Mouse (Mus musculus) inflammation-experienced regulatory T-cells, adult 16 weeks (primary cell): Measurements from ENCODE around the gene Hoxc11. TPM values are rescaled to one million over a fixed set of nuclear protein-coding genes. Genes with fewer than 3 reads are reported as not detected.

ENCODE experiments used
- polyA plus RNA-seq: library from polyadenylated mRNA; unstranded; fragments of 100-300 nt; shearing (Covaris generic); gene quantifications from one replicate; pipeline ENCODE4 v1.2.1, GENCODE M21; 2017

The Hoxc11 gene
- polyA plus RNA-seq: not detected

DNA sequence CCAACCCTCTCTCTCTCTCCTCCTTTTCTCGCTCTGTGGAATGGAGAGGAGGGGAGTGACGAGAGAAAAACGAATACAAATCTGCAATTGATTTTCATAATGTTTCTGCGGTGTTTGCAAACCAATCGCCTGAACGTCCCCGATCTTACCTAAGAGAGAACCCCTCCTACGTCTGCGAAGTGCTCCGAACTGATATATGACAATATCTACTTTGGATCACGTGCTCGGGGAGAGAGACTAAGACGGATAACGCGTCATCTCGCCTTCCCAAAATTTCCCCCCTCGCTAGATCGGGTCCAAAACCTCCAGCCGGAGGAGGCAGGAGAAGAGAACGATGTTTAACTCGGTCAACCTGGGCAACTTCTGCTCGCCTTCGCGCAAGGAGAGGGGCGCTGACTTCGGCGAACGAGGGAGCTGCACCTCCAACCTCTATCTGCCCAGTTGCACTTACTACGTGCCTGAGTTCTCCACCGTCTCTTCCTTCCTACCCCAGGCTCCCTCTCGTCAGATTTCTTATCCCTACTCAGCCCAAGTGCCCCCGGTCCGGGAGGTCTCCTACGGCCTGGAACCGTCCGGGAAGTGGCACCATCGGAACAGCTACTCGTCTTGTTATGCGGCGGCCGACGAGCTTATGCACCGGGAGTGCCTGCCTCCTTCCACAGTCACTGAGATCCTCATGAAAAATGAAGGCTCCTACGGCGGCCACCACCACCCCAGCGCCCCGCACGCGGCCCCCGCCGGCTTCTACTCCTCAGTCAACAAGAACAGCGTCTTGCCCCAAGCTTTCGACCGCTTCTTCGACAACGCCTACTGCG, at the start of gene Hoxc11:
TSS of gene Hoxc11 (plus strand) at position 236 of the 815 bp plus-strand sequence.

DNA sequence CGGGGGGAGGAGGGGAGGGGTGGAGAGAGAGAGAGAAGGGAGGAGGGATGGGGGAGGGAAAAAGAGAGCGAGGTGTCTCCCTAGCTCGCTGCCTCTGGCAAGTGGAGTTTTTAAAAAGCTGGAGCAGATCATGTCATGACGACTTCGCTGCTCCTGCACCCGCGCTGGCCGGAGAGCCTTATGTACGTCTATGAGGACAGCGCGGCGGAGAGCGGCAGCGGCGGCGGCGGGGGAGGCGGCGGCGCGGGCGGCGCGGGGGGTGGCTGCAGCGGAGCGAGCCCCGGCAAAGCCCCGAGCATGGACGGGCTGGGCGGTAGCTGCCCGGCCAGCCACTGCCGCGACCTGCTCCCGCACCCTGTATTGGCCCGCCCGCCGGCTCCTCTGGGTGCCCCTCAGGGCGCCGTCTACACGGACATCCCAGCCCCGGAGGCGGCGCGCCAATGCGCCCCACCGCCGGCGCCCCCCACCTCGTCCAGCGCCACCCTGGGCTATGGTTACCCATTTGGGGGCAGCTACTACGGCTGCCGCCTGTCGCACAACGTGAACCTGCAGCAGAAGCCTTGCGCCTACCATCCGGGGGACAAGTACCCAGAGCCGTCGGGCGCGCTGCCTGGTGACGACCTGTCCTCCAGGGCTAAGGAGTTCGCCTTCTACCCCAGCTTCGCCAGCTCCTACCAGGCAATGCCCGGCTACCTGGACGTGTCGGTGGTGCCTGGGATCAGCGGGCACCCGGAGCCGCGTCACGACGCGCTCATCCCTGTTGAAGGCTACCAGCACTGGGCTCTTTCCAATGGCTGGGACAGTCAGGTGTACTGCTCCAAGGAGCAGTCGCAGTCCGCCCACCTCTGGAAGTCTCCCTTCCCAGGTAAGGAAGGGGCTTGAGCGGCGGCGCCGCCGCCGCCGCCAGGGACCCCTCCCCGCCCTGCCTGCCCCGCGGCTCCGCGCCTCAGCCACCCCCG, 32.9 kb upstream of the Hoxc11 start, which contains the start of gene Hoxc13:
TSS of gene Hoxc13 (plus strand) at position 51 of the 959 bp plus-strand sequence.

DNA sequence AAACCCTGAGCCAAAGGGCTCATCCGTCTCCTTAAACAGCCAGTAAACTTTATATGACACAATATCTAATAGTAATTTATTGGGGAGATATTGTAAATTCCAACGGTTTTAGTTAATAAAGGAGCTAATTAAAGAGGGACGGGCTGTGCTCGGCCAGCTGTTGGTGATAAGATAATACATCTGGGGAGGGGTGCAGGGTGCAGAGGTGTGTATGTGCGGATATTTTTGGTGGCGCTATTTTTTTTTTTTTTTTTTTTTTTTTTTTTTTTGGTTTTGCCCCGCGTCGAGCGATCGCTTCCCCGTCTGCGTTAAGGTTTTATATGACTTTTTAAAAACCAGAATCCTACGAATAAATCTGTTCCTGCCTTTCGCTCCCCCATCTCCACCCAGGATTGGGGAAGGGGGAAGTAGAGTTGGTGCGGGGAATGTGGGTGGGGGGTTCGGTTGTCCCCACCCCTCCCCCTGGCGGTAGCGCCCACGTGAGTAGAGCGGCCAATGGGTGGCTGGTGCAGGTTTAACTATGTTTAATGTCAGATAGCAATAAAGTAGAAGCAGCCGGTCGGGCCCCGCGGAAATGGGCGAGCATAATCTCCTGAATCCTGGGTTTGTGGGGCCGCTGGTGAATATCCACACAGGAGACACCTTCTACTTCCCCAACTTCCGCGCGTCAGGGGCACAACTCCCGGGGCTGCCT, 17.8 kb upstream of the Hoxc11 start, which contains the start of gene Hoxc12:
TSS of gene Hoxc12 (plus strand) at position 479 of the 694 bp plus-strand sequence.

DNA sequence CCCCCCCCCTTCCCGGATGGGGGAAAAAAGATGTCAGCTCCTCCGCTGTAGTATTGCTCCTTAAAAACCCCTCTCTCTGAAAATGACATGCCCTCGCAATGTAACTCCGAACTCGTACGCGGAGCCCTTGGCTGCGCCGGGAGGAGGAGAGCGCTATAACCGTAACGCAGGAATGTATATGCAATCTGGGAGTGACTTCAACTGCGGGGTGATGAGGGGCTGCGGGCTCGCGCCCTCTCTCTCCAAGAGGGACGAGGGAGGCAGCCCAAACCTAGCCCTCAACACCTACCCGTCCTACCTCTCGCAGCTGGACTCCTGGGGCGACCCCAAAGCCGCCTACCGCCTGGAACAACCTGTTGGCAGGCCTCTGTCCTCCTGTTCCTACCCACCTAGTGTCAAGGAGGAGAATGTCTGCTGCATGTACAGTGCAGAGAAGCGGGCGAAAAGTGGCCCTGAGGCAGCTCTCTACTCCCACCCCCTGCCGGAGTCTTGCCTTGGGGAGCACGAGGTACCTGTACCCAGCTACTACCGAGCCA, 12.6 kb downstream of the Hoxc11 start, which contains the start of gene Hoxc10:
TSS of gene Hoxc10 (plus strand) at position 21 of the 536 bp plus-strand sequence.

DNA sequence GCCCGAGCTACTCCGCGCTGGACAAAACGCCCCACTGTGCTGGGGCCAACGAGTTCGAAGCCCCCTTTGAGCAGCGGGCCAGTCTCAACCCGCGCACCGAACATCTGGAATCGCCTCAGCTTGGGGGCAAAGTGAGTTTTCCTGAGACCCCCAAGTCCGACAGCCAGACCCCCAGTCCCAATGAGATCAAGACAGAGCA, 13.0 kb downstream of the Hoxc11 start, which contains the start of gene Hoxc5:
TSS of gene Hoxc5 (plus strand) at position 132 of the 199 bp plus-strand sequence.

DNA sequence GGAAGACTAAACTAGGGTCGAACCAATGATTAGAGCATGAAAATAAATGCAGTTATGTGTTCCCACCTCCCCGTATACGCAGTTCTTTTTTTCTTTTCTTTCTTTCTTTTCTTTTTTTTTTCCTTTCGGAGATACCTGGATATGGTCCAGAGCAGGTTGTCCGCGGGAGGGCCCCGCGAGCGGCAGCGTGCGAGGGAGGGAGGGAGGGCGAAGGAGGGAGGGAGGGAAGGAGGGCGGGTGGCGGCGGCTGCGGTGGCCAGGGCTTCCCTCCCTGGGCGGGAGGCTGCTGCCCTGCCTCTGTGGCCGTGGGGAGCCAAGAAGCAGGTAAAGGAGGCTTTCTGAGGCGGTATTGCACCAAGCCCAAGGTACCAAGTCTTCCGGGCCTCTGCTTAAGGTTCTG, 21.9 kb downstream of the Hoxc11 start, which contains the start of gene Hoxc9:
TSS of gene Hoxc9 (plus strand) at position 269 of the 400 bp plus-strand sequence.

DNA sequence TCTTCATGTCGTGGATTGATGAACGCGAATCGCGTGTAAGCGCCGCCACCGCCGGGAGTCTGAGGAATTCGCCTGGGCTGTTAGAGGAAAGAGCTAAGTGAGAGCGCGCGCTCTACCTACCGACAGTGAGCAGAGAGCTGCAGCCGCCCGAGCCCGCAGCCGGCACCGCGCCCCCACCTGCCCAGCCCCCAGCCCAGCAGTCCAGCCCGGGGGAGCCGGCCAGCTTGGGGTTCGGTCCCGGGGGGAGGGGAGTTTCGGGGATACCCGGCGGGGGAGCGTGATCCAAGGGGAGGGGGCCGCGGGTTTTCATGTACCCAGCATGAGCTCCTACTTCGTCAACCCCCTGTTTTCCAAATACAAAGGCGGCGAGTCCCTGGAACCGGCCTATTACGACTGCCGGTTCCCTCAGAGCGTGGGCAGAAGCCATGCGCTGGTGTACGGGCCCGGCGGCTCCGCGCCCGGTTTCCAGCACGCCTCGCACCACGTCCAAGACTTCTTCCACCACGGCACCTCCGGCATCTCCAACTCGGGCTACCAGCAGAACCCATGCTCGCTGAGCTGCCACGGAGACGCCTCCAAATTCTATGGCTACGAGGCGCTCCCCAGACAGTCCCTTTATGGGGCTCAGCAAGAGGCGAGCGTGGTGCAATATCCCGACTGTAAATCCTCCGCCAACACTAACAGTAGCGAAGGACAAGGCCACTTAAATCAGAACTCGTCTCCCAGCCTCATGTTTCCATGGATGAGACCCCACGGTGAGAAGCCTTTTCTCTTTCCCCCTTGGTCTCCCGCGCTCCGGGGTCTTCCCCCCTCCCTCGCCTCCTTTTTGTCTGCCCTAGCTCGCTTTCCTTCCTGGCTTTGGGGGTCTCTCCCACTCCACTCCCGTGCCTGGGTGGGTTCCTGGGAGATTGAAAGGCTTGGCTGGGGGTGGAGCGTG, 36.5 kb downstream of the Hoxc11 start, which contains the start of gene Hoxc8:
TSS of gene Hoxc8 (plus strand) at position 147 of the 937 bp plus-strand sequence.

DNA sequence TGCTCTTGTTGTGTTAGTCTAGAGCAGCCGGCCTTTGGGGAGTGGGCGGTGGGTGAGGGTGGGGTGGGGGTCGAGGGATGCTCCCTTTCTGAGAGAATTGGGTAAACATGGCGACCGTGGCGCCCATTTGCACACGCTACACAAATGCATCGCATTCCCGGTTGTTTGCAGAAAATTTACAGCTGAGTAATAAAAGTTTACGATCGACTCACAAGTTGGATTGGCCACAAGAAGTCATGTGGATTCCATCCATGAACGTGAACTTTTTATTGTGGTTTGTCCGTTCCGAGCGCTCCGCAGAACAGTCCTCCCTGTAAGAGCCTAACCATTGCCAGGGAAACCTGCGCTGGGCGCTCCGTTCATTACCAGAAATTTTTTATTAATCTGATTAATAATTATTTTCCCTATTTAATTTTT, 43.7 kb downstream of the Hoxc11 start, which contains the start of gene Hoxc6:
TSS of gene Hoxc6 (plus strand) at position 319 of the 417 bp plus-strand sequence.

Other genes starting within 250 kb of the Hoxc11 start
- 52.1 TPM for gene Calcoco1, start 232.2 kb upstream of the Hoxc11 start, polyA plus RNA-seq
- not detected for gene Hoxc13, start 33.3 kb upstream of the Hoxc11 start, polyA plus RNA-seq
- gene Hoxc12, start 17.7 kb upstream of the Hoxc11 start, polyA plus RNA-seq: not detected
- gene Hoxc10, start 12.4 kb downstream of the Hoxc11 start, polyA plus RNA-seq: not detected
- not detected for gene Hoxc5, start 13.0 kb downstream of the Hoxc11 start, polyA plus RNA-seq
- not detected for gene Hoxc9, start 22.0 kb downstream of the Hoxc11 start, polyA plus RNA-seq
- not detected for gene Hoxc8, start 36.2 kb downstream of the Hoxc11 start, polyA plus RNA-seq
- not detected for gene Hoxc6, start 43.8 kb downstream of the Hoxc11 start, polyA plus RNA-seq
- not detected for gene Hoxc4, start 64.5 kb downstream of the Hoxc11 start, polyA plus RNA-seq
- gene Smug1, start 212.7 kb downstream of the Hoxc11 start, polyA plus RNA-seq: 14.9 TPM